Mouse (Mus musculus) lung, adult 2 months (tissue): ENCODE data around the gene Zfp248.

Source experiments
- CTCF ChIP-seq: fragments of 200-500 bp; IDR thresholded peaks from 2 replicates; pipeline ENCODE4 v1.5.1; 2011; ENCODE audit warnings: mild to moderate bottlenecking, low read length, control low read depth; ENCODE audit not compliant: insufficient read depth
- POLR2A ChIP-seq: fragments of 200-500 bp; IDR thresholded peaks from 2 replicates; pipeline ENCODE4 v1.6.1; 2011; ENCODE audit warnings: low read depth, mild to moderate bottlenecking, control low read depth, low read length, borderline replicate concordance; ENCODE audit errors: extremely low read depth

GRCm38 (mm10) chr6:118462069-118462705 is 6.9 kb upstream of the Zfp248 start:
- TF ChIP-seq POLR2A: no peak
- TF ChIP-seq CTCF: no peak
